Mouse (Mus musculus) megakaryocyte, adult 5-6 weeks (primary cell): ENCODE results near the gene Olfr775. TPM values are rescaled to one million over a fixed set of nuclear protein-coding genes. Genes with fewer than 3 reads are reported as not detected.

Experiments used
- ATAC-seq: 2 replicates; pipeline ENCODE4 v1.8.0; 2016; ENCODE audit warnings: mild to moderate bottlenecking, inconsistent platforms; ENCODE audit not compliant: poor library complexity, severe bottlenecking
- total RNA-seq, 2 experiments: library from RNA; stranded (forward) in 1 of 2; stranded (reverse) in 1 of 2; fragments of 153-499, 151-499 nt in 1 of 2; fragments of 221-1000, 200-1000 nt in 1 of 2; gene quantifications; 2 replicates each; pipeline versions ENCODE4 v1.2.3 to v1.2.4; 2015 to 2017

The Olfr775 gene
- not detected in 2 replicates for total RNA-seq (2015)
- not detected in 2 replicates for total RNA-seq (2017)

- no peak for ATAC-seq
Observed at GRCm38 (mm10) chr10:129248112-129248511, at the start of gene Olfr775. Gene Olfr775, plus strand, starts transcription at chr10:129248412.

- no peak for ATAC-seq
Observed at GRCm38 (mm10) chr10:129230737-129231136, 17.5 kb upstream of the Olfr775 start.

- no peak for ATAC-seq
Observed at GRCm38 (mm10) chr10:129235904-129236303, 12.3 kb upstream of the Olfr775 start, which contains the start of gene Olfr774. Gene Olfr774, plus strand, starts transcription at chr10:129236204.

GRCm38 (mm10) chr10:129258827-129259226, 10.6 kb downstream of the Olfr775 start, which contains the start of gene Olfr776:
Gene Olfr776, plus strand, starts transcription at chr10:129259127.
- no peak for ATAC-seq

- ATAC-seq: no peak
Observed at GRCm38 (mm10) chr10:129271081-129271535, 22.9 kb downstream of the Olfr775 start, which contains the start of gene Olfr777. Gene Olfr777, minus strand, starts transcription at chr10:129271485.

Other genes with a start within 250 kb of the Olfr775 start
- not detected in 2 replicates for gene Olfr763, start 237.6 kb upstream of the Olfr775 start, total RNA-seq (2015)
- gene Olfr763, start 237.6 kb upstream of the Olfr775 start, total RNA-seq (2017): not detected in 2 replicates
- gene Olfr764-ps1, start 208.5 kb upstream of the Olfr775 start, total RNA-seq (2015): not detected in 2 replicates
- not detected in 2 replicates for gene Olfr764-ps1, start 208.5 kb upstream of the Olfr775 start, total RNA-seq (2017)
- not detected in 2 replicates for gene Olfr765, start 198.4 kb upstream of the Olfr775 start, total RNA-seq (2015)
- gene Olfr765, start 198.4 kb upstream of the Olfr775 start, total RNA-seq (2017): not detected in 2 replicates
- gene Olfr766-ps1, start 179.4 kb upstream of the Olfr775 start, total RNA-seq (2015): not detected in 2 replicates
- not detected in 2 replicates for gene Olfr766-ps1, start 179.4 kb upstream of the Olfr775 start, total RNA-seq (2017)
- gene Olfr767, start 165.5 kb upstream of the Olfr775 start, total RNA-seq (2015): not detected in 2 replicates
- gene Olfr767, start 165.5 kb upstream of the Olfr775 start, total RNA-seq (2017): not detected in 2 replicates
- not detected in 2 replicates for gene Olfr768, start 149.0 kb upstream of the Olfr775 start, total RNA-seq (2015)
- gene Olfr768, start 149.0 kb upstream of the Olfr775 start, total RNA-seq (2017): not detected in 2 replicates
- gene Olfr769, start 130.6 kb upstream of the Olfr775 start, total RNA-seq (2015): not detected in 2 replicates
- gene Olfr769, start 130.6 kb upstream of the Olfr775 start, total RNA-seq (2017): not detected in 2 replicates
- not detected in 2 replicates for gene Olfr770, start 109.4 kb upstream of the Olfr775 start, total RNA-seq (2015)
- not detected in 2 replicates for gene Olfr770, start 109.4 kb upstream of the Olfr775 start, total RNA-seq (2017)
- gene Olfr771, start 83.7 kb upstream of the Olfr775 start, total RNA-seq (2015): not detected in 2 replicates
- gene Olfr771, start 83.7 kb upstream of the Olfr775 start, total RNA-seq (2017): not detected in 2 replicates
- not detected in 2 replicates for gene Olfr772, start 70.5 kb upstream of the Olfr775 start, total RNA-seq (2015)
- gene Olfr772, start 70.5 kb upstream of the Olfr775 start, total RNA-seq (2017): not detected in 2 replicates
- not detected in 2 replicates for gene Olfr773, start 61.0 kb upstream of the Olfr775 start, total RNA-seq (2015)
- gene Olfr773, start 61.0 kb upstream of the Olfr775 start, total RNA-seq (2017): not detected in 2 replicates
- not detected in 2 replicates for gene Olfr774, start 12.2 kb upstream of the Olfr775 start, total RNA-seq (2015)
- gene Olfr774, start 12.2 kb upstream of the Olfr775 start, total RNA-seq (2017): not detected in 2 replicates
- not detected in 2 replicates for gene Olfr776, start 10.7 kb downstream of the Olfr775 start, total RNA-seq (2015)
- gene Olfr776, start 10.7 kb downstream of the Olfr775 start, total RNA-seq (2017): not detected in 2 replicates
- gene Olfr777, start 23.1 kb downstream of the Olfr775 start, total RNA-seq (2015): not detected in 2 replicates
- not detected in 2 replicates for gene Olfr777, start 23.1 kb downstream of the Olfr775 start, total RNA-seq (2017)
- gene Olfr780, start 69.7 kb downstream of the Olfr775 start, total RNA-seq (2015): not detected in 2 replicates
- gene Olfr780, start 69.7 kb downstream of the Olfr775 start, total RNA-seq (2017): not detected in 2 replicates
- not detected in 2 replicates for gene Olfr781, start 80.4 kb downstream of the Olfr775 start, total RNA-seq (2015)
- not detected in 2 replicates for gene Olfr781, start 80.4 kb downstream of the Olfr775 start, total RNA-seq (2017)
- not detected in 2 replicates for gene Olfr782, start 100.4 kb downstream of the Olfr775 start, total RNA-seq (2015)
- gene Olfr782, start 100.4 kb downstream of the Olfr775 start, total RNA-seq (2017): not detected in 2 replicates
- gene Olfr784, start 135.7 kb downstream of the Olfr775 start, total RNA-seq (2015): 0.11 and 0.14 TPM in 2 replicates
- 0.15 and 0.16 TPM in 2 replicates for gene Olfr784, start 135.7 kb downstream of the Olfr775 start, total RNA-seq (2017)
- not detected in 2 replicates for gene Olfr785, start 157.0 kb downstream of the Olfr775 start, total RNA-seq (2015)
- not detected in 2 replicates for gene Olfr785, start 157.0 kb downstream of the Olfr775 start, total RNA-seq (2017)
- gene Olfr786, start 178.9 kb downstream of the Olfr775 start, total RNA-seq (2015): not detected in 2 replicates
- not detected in 2 replicates for gene Olfr786, start 178.9 kb downstream of the Olfr775 start, total RNA-seq (2017)
- gene Olfr787, start 213.4 kb downstream of the Olfr775 start, total RNA-seq (2015): not detected in 2 replicates
- not detected in 2 replicates for gene Olfr787, start 213.4 kb downstream of the Olfr775 start, total RNA-seq (2017)
- not detected in 2 replicates for gene Olfr788, start 222.6 kb downstream of the Olfr775 start, total RNA-seq (2015)
- gene Olfr788, start 222.6 kb downstream of the Olfr775 start, total RNA-seq (2017): not detected in 2 replicates
- not detected in 2 replicates for gene Olfr789, start 236.3 kb downstream of the Olfr775 start, total RNA-seq (2015)
- gene Olfr789, start 236.3 kb downstream of the Olfr775 start, total RNA-seq (2017): not detected in 2 replicates